Mouse (Mus musculus) midbrain, embryonic 10.5 days (tissue): ENCODE results near the gene Pop7. TPM values are rescaled to one million over a fixed set of nuclear protein-coding genes. Genes with fewer than 3 reads are reported as not detected.

ENCODE experiments used
- DNase-seq: peaks from one replicate; pipeline ENCODE4 v3.0.0-alpha.2; 2017; ENCODE audit warnings: low spot score
- H3K27ac ChIP-seq: fragments of 300-500 bp; sonication (generic); replicated peaks from 2 replicates; pipeline ENCODE4 v1.5.1; 2016; ENCODE audit warnings: mild to moderate bottlenecking
- H3K27me3 ChIP-seq: fragments of 300-500 bp; sonication (generic); 2 replicates; pipeline ENCODE4 v1.6.1; 2016; ENCODE audit warnings: low read depth, mild to moderate bottlenecking; ENCODE audit not compliant: poor library complexity, severe bottlenecking
- H3K36me3 ChIP-seq: fragments of 300-500 bp; sonication (generic); 2 replicates; pipeline ENCODE4 v1.6.1; 2016; ENCODE audit warnings: mild to moderate bottlenecking, moderate library complexity
- H3K4me1 ChIP-seq: fragments of 300-500 bp; sonication (generic); 2 replicates; pipeline ENCODE4 v1.6.1; 2016
- H3K4me3 ChIP-seq: fragments of 300-500 bp; sonication (generic); 2 replicates; pipeline ENCODE4 v1.5.1; 2016; ENCODE audit warnings: mild to moderate bottlenecking, moderate library complexity
- H3K9me3 ChIP-seq: fragments of 300-500 bp; sonication (generic); replicated peaks from 2 replicates; pipeline ENCODE4 v1.6.1; 2016; ENCODE audit warnings: mild to moderate bottlenecking
- WGBS: fragments of 180-500 bp; shearing (Covaris S2); methylation state at CpG from one replicate; pipeline ENCODE4 v1.1.7; 2016; 5-methylcytosine and 5-hydroxymethylcytosine counted together
- polyA plus RNA-seq: library from polyadenylated mRNA; unstranded; fragments of >200 nt; fragmentation: Nextera tagmentation; extraction: Ambion mirVana; gene quantifications from 2 replicates; pipeline ENCODE4 v1.2.1, GENCODE M21; 2016

The Pop7 gene
- polyA plus RNA-seq = 54.1 and 55.3 TPM in 2 replicates

DNA sequence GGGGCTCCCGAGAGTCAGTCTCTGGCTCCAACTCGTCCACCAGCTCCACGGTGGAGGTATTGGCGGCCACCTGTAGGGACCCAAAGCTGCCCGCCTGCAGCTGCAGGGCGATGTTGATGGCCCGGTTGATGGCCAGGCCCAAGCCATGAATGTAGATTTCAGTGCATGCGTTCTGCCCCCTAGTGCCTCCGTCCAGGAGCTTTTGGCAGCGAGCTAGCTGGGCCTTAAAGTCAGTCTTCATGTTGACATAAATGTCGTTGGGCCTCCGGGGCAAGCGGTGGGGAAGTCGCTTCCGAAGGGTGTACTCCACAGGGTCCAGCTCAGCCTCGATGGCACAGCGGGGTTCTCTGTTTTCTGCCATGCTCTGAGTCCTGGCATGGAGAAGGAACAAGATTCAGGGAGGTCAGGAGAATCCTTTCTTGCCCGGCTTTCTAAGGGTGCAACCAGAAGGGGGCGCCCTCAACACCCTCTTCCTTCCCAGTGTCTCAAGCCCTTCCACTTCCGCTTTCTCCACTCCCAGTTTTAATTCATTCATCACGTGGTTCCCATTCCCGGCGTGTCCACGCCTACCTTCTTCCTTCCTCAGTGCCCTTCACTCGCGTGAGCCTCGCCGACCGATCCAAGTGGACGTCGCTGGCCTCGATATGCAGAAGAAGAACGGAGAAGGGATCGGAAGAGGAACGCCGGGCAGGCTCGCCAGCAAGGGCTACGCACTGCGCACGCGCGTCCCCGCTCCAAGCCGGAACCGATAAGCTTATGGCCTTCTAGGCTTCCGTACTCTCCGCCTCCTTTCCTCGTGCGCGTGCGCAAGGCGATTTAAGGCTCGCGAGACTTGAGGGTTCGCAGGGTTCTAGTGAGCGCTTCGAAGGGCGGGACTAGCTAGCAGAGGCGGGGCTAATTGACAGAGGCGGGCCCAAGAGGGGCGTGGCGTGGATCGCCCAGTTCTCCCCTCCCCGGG lies at the start of gene Pop7:
Gene Pop7, minus strand, starts transcription at position 810 of the 958 bp plus-strand sequence.
- WGBS = 2% methylated on average over 64 of the region's 64 CpGs
- Histone ChIP-seq H3K4me3 (peak within 1 kb of the TSS; percentile 77), H3K27ac (peak within 1 kb of the TSS; percentile 97), H3K36me3 (peaks cover 14% of the 10 kb centered on the region), H3K9me3 (no peaks in the 10 kb centered on the region), H3K27me3 (no peaks in the 10 kb centered on the region), H3K4me1 (peaks cover 25% of the 10 kb centered on the region)
- DNase-seq = peak; percentile 99

- Histone ChIP-seq H3K4me1 (peaks cover 15% of the 10 kb centered on the region), H3K27ac (no peak overlapping the region), H3K27me3 (peaks cover 20% of the 10 kb centered on the region), H3K4me3 (no peak overlapping the region), H3K9me3 (no peaks in the 10 kb centered on the region), H3K36me3 (no peaks in the 10 kb centered on the region)
- WGBS = 70% methylated on average over 5 of the region's 5 CpGs
- DNase-seq = no peak
Measured at GRCm38 (mm10) chr5:137551119-137551518, 48.8 kb upstream of the Pop7 start.

- 86% methylated on average over 2 of the region's 2 CpGs for whole genome bisulfite sequencing
- H3K27ac ChIP-seq = no peak overlapping the region
- H3K9me3 ChIP-seq = no peaks in the 10 kb centered on the region
- no peaks in the 10 kb centered on the region for H3K36me3 ChIP-seq
- peaks cover 15% of the 10 kb centered on the region for H3K27me3 ChIP-seq
- H3K4me3 ChIP-seq = no peak overlapping the region
- DNase-seq = no peak
- peaks cover 15% of the 10 kb centered on the region for H3K4me1 ChIP-seq
Measured at GRCm38 (mm10) chr5:137549840-137550239, 47.5 kb upstream of the Pop7 start.

DNA sequence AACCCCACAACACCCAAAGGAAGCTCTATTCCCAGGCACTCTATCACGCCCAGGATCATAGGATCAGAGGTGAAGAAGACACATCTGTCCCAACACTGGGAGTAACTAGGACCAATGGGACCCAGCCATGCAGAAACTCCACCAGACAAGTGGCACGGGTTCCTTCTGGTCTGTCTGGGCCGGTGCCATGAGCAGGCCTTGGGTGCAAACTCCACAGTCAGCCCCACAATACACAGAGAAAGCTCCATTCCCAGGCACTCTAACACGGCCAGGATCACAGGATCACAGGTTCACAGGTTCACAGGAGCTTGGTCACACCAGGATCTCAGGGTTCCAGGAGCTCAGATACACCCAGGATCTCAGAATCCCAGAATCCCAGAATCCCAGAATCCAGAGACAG lies 43.3 kb upstream of the Pop7 start:
- no peaks in the 10 kb centered on the region for H3K36me3 ChIP-seq
- no peak overlapping the region for H3K27ac ChIP-seq
- no peak for DNase-seq
- no peaks in the 10 kb centered on the region for H3K4me1 ChIP-seq
- no peaks in the 10 kb centered on the region for H3K9me3 ChIP-seq
- no peaks in the 10 kb centered on the region for H3K27me3 ChIP-seq
- WGBS = 75% methylated on average over 4 of the region's 4 CpGs
- H3K4me3 ChIP-seq = no peak overlapping the region

- WGBS = 81% methylated on average over 6 of the region's 6 CpGs
- no peak for DNase-seq
Measured at GRCm38 (mm10) chr5:137544926-137545325, 42.6 kb upstream of the Pop7 start.

GRCm38 (mm10) chr5:137541768-137542540 lies 39.6 kb upstream of the Pop7 start:
- no peak for DNase-seq
- no peak overlapping the region for H3K4me3 ChIP-seq
- no peaks in the 10 kb centered on the region for H3K27me3 ChIP-seq
- no peak overlapping the region for H3K27ac ChIP-seq
- H3K4me1 ChIP-seq = peaks cover 5% of the 10 kb centered on the region; the same call in 1 of the 2 replicates
- no peaks in the 10 kb centered on the region for H3K36me3 ChIP-seq
- WGBS = 81% methylated on average over 5 of the region's 5 CpGs
- H3K9me3 ChIP-seq = no peaks in the 10 kb centered on the region

More at GRCm38 (mm10) chr5:137544926-137545325, 42.6 kb upstream of the Pop7 start:
- H3K4me1 ChIP-seq = no peaks in the 10 kb centered on the region
- H3K27me3 ChIP-seq = no peaks in the 10 kb centered on the region
- H3K9me3 ChIP-seq = no peaks in the 10 kb centered on the region
- no peak overlapping the region for H3K4me3 ChIP-seq
- H3K36me3 ChIP-seq = no peaks in the 10 kb centered on the region
- H3K27ac ChIP-seq = no peak overlapping the region

DNA sequence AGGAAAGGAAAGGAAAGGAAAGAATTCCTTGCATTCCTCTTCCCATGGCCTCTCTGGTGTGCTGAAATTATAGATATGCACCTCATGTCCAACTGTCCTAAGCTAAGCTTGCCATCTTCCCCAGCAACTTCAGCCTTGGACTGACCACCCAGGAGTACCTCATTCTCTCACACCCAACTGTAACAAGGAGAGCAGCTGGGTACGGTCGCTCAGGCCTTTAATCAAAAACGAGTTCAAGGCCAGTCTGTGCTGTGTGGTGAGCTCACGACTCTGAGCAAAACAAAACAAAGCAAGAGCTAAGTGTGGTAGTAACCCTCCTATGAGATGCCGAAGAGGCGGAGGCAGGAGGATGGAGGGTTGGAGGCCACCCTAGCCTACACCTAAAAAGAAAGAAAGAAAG lies 38.7 kb upstream of the Pop7 start:
- H3K27ac ChIP-seq = no peak overlapping the region
- WGBS = 83% methylated on average over 6 of the region's 6 CpGs
- DNase-seq = no peak
- H3K36me3 ChIP-seq = no peaks in the 10 kb centered on the region
- no peak overlapping the region for H3K4me3 ChIP-seq
- H3K9me3 ChIP-seq = no peaks in the 10 kb centered on the region
- no peaks in the 10 kb centered on the region for H3K27me3 ChIP-seq
- peaks cover 5% of the 10 kb centered on the region; the same call in 1 of the 2 replicates for H3K4me1 ChIP-seq

DNA sequence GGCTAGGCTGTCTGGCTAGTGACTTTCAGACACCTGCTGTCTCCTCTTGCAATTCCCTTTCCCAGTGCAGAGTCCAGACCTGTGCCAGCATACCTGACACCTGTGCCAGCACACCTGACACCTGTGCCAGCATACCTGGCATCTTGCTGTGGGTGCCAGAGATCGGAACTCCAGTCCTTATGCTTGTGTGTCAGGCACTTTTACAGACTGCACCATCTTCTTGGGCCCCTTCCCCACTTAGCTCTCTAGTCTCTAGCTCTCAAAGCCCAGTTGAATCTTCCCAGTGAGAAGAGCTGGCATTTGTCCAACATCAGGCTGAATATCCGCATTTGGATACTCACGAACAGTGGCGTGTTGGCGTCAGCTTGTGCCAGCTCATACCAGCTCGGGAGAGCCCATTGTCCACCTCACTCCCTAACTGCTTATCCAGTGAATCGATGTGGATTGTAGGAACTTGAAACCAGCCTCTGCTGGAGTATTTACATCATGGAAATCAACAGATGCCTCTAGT lies 37.0 kb upstream of the Pop7 start:
- peaks cover 5% of the 10 kb centered on the region; the same call in 1 of the 2 replicates for H3K4me1 ChIP-seq
- no peaks in the 10 kb centered on the region for H3K9me3 ChIP-seq
- WGBS = 80% methylated on average over 7 of the region's 7 CpGs
- no peak overlapping the region for H3K27ac ChIP-seq
- H3K27me3 ChIP-seq = no peaks in the 10 kb centered on the region
- no peaks in the 10 kb centered on the region for H3K36me3 ChIP-seq
- no peak overlapping the region for H3K4me3 ChIP-seq
- no peak for DNase-seq

GRCm38 (mm10) chr5:137537461-137537860 lies 35.1 kb upstream of the Pop7 start:
- Histone ChIP-seq H3K27ac (no peak overlapping the region), H3K9me3 (no peaks in the 10 kb centered on the region), H3K4me1 (peaks cover 12% of the 10 kb centered on the region), H3K36me3 (no peaks in the 10 kb centered on the region), H3K27me3 (no peaks in the 10 kb centered on the region), H3K4me3 (no peak overlapping the region)
- 62% methylated on average over 4 of the region's 4 CpGs for WGBS
- no peak for DNase-seq

GRCm38 (mm10) chr5:137535318-137535717 lies 33.0 kb upstream of the Pop7 start:
- no peaks in the 10 kb centered on the region for H3K9me3 ChIP-seq
- H3K4me3 ChIP-seq = no peak overlapping the region
- no peaks in the 10 kb centered on the region for H3K27me3 ChIP-seq
- peaks cover 27% of the 10 kb centered on the region for H3K4me1 ChIP-seq
- peaks cover 3% of the 10 kb centered on the region; the same call in 1 of the 2 replicates for H3K36me3 ChIP-seq
- no peak for DNase-seq
- WGBS = 86% methylated on average over 9 of the region's 9 CpGs
- no peak overlapping the region for H3K27ac ChIP-seq

DNA sequence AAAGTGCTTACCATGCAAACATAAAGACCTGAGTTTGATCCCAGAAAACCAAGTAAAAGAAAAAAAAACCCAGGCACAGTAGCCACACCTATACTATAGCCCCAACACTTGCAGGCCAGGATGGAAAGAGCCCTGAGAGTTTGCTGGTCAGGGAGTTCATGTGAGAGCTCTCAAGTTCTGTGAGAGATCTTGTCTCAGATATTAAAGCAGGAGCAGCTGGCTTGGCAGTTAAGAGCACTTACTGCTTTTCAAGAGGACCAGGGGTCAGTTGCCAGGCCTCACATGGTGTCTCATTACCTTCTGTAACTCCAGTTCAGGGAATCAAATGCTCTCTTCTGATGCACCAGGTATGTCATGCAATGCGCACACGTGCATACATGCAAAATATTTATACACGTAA lies 32.4 kb upstream of the Pop7 start:
- H3K27ac ChIP-seq = no peak overlapping the region
- no peak overlapping the region for H3K4me3 ChIP-seq
- H3K9me3 ChIP-seq = no peaks in the 10 kb centered on the region
- WGBS = 97% methylated on average over 3 of the region's 3 CpGs
- no peaks in the 10 kb centered on the region for H3K27me3 ChIP-seq
- peaks cover 9% of the 10 kb centered on the region for H3K36me3 ChIP-seq
- no peak for DNase-seq
- H3K4me1 ChIP-seq = peaks cover 33% of the 10 kb centered on the region

DNA sequence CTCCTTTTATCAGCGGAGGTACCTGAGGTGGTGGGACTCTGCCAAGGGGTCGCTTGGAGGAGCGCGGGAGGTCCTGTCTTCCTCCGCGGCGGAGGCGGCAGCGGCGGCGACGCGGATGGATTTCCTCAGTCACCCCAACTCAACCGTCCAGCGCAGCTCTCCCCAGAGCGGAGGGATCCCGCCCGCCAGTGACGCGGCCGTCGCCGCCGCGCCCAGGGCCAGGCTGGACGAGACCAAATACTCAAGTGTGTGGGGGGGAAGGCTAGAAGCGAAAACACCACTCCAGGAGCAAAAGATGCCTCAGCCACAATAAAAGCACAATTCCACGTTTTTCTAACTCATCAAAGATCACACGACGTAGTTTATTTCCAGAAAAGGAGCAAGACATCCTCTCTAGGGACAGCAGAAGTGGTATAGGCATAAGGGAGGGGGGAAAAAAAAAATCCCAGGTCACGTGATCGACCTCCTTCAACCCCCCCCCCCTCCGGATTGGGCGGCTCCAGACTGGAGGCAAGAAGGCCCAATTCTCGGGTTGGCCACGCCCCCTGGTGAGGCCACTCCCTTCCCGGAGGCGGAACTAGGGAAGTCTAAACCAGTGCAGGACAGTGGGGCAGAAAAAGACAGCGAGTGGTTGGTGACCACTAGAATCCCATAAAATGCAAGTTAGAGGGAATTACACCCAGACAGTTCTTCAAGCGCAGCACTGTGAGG lies 31.0 kb upstream of the Pop7 start, which contains the start of the genes Epo and Gnb2:
Gene Epo, minus strand, starts transcription at position 126 of the 711 bp plus-strand sequence.
Gene Gnb2, minus strand, starts transcription at position 394 of the 711 bp plus-strand sequence.
- peaks cover 47% of the 10 kb centered on the region for H3K4me1 ChIP-seq
- H3K36me3 ChIP-seq = peaks cover 24% of the 10 kb centered on the region
- H3K4me3 ChIP-seq = peak within 1 kb of the TSS; percentile 95
- H3K27ac ChIP-seq = peak within 1 kb of the TSS; percentile 99
- no peaks in the 10 kb centered on the region for H3K9me3 ChIP-seq
- under 1% methylated on average over 40 of the region's 40 CpGs for WGBS
- no peaks in the 10 kb centered on the region for H3K27me3 ChIP-seq
- peak; percentile 97 for DNase-seq
